Mouse (Mus musculus): ENCODE data around the gene Gm26741.

Gene Gm26741

GRCm38 (mm10) chr10:52358467-52358866 is at the start of gene Gm26741:
Gm26741 (plus strand) TSS chr10:52358767.
- DNase-seq (ENCODE audit: low read depth) = no peak

GRCm38 (mm10) chr10:52309196-52309595 is 49.4 kb upstream of the Gm26741 start:
- no peak for DNase-seq (ENCODE audit: low read depth)

- DNase-seq (ENCODE audit: low read depth) = no peak
Observed at GRCm38 (mm10) chr10:52319506-52320286, 38.9 kb upstream of the Gm26741 start.

- no peak for DNase-seq (ENCODE audit: low read depth)
Observed at GRCm38 (mm10) chr10:52321918-52322317, 36.6 kb upstream of the Gm26741 start.

- peak; percentile 53 for DNase-seq (ENCODE audit: low read depth)
Observed at GRCm38 (mm10) chr10:52331007-52331406, 27.6 kb upstream of the Gm26741 start.

- peak; percentile 6 for DNase-seq (ENCODE audit: low read depth)
Observed at GRCm38 (mm10) chr10:52343324-52343723, 15.2 kb upstream of the Gm26741 start.

- no peak for DNase-seq (ENCODE audit: low read depth)
Observed at GRCm38 (mm10) chr10:52353184-52353583, 5.4 kb upstream of the Gm26741 start.

GRCm38 (mm10) chr10:52360241-52360735 is 1.7 kb downstream of the Gm26741 start:
- no peak for DNase-seq (ENCODE audit: low read depth)

GRCm38 (mm10) chr10:52360862-52361609 is 2.5 kb downstream of the Gm26741 start:
- no peak for DNase-seq (ENCODE audit: low read depth)

- DNase-seq (ENCODE audit: low read depth) = no peak
Observed at GRCm38 (mm10) chr10:52368376-52368775, 9.8 kb downstream of the Gm26741 start.

GRCm38 (mm10) chr10:52373834-52374233 is 15.3 kb downstream of the Gm26741 start:
- no peak for DNase-seq (ENCODE audit: low read depth)

GRCm38 (mm10) chr10:52374651-52375050 is 16.1 kb downstream of the Gm26741 start:
- no peak for DNase-seq (ENCODE audit: low read depth)

GRCm38 (mm10) chr10:52376422-52376821 is 17.9 kb downstream of the Gm26741 start:
- no peak for DNase-seq (ENCODE audit: low read depth)

GRCm38 (mm10) chr10:52377813-52378212 is 19.2 kb downstream of the Gm26741 start:
- DNase-seq (ENCODE audit: low read depth) = no peak

GRCm38 (mm10) chr10:52381321-52381801 is 22.8 kb downstream of the Gm26741 start:
- DNase-seq (ENCODE audit: low read depth) = peak; percentile 58

GRCm38 (mm10) chr10:52381845-52382591 is 23.5 kb downstream of the Gm26741 start, which contains the start of gene Gopc:
Gopc (minus strand) TSS chr10:52382124.
- DNase-seq (ENCODE audit: low read depth) = peak; percentile 99

- DNase-seq (ENCODE audit: low read depth) = no peak
Observed at GRCm38 (mm10) chr10:52383022-52383421, 24.5 kb downstream of the Gm26741 start.

- DNase-seq (ENCODE audit: low read depth) = peak; percentile 14
Observed at GRCm38 (mm10) chr10:52383522-52383921, 25.0 kb downstream of the Gm26741 start.

- DNase-seq (ENCODE audit: low read depth) = peak; percentile 74
Observed at GRCm38 (mm10) chr10:52384823-52385610, 26.4 kb downstream of the Gm26741 start.

- no peak for DNase-seq (ENCODE audit: low read depth)
Observed at GRCm38 (mm10) chr10:52387192-52387591, 28.6 kb downstream of the Gm26741 start.

- no peak for DNase-seq (ENCODE audit: low read depth)
Observed at GRCm38 (mm10) chr10:52388922-52389430, 30.4 kb downstream of the Gm26741 start, which contains the start of gene Nepn. Nepn (plus strand) TSS chr10:52388972.
